Mouse (Mus musculus) cerebellum, adult 9-11 months (tissue): ENCODE data around the gene Lims1.

ENCODE experiments used
- DNase-seq: peaks from one replicate; pipeline ENCODE4 v3.0.0; 2022

Gene Lims1

DNA sequence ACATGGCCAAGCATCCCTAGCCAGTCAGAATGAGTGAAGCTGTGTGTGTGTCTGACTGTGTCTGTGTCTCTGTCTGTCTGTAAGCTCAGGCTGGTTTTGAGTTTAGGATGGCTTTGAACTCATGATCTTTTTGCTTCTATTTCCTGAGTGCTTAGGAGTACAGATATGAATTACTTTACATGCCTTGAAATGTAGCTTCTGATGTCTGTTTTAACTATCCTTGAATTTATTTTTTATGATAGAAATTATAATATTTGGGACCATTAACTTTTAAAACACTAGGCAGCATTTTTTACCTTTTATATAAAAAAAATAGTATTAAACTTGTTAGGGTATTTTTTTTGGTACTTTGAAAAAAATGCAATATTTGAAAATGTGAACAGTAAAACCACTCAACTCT lies 128.3 kb downstream of the Lims1 start:
- no peak for DNase-seq

DNA sequence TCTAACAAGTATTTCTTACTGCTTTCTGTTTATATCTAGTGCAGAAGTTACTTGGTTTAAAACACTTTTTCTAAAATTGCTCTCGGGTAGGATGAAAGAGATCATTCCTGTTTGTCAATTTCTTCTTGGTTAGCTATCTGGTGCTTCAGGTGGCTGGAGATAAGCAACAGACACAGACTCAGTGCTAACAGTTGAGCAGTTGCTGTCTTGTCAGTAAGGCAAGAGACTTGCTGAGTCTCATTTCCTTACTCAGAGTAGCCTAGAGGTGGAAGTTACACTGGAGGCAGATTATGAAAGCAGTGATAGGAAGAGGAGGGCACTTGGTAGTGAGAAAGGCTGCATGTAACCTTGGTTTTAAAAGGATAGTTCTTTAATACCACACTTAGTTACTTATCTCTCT lies 128.9 kb downstream of the Lims1 start:
- no peak for DNase-seq

- DNase-seq, result no peak
Measured at GRCm38 (mm10) chr10:58459896-58460295, 136.6 kb downstream of the Lims1 start.
